Mouse (Mus musculus) neural tube, embryonic 15.5 days (tissue): ENCODE data around the gene Gm9507. TPM values are rescaled to one million over a fixed set of nuclear protein-coding genes. Genes with fewer than 3 reads are reported as not detected.

Source experiments
- ATAC-seq: fragments of 200-750 bp; cut with Nextera tagmentation; 2 replicates; pipeline ENCODE4 v1.8.0; 2017; ENCODE audit warnings: mild to moderate bottlenecking, moderate TSS enrichment, moderate library complexity; ENCODE audit not compliant: low FRiP score
- H3K27ac ChIP-seq: fragments of 300-500 bp; sonication (generic); replicated peaks from 2 replicates; pipeline ENCODE4 v1.5.1; 2015; ENCODE audit warnings: mild to moderate bottlenecking, inconsistent platforms
- H3K27me3 ChIP-seq: fragments of 300-500 bp; sonication (generic); replicated peaks from 2 replicates; pipeline ENCODE4 v1.6.1; 2015; ENCODE audit warnings: inconsistent platforms
- H3K36me3 ChIP-seq: fragments of 300-500 bp; sonication (generic); 2 replicates; pipeline ENCODE4 v1.6.1; 2015; ENCODE audit warnings: inconsistent platforms
- H3K4me1 ChIP-seq: fragments of 300-500 bp; sonication (generic); 2 replicates; pipeline ENCODE4 v1.6.1; 2015; ENCODE audit warnings: inconsistent platforms
- H3K4me2 ChIP-seq: fragments of 300-500 bp; sonication (generic); 2 replicates; pipeline ENCODE4 v1.6.1; 2015; ENCODE audit warnings: inconsistent platforms, mild to moderate bottlenecking, moderate library complexity
- H3K4me3 ChIP-seq: fragments of 300-500 bp; sonication (generic); replicated peaks from 2 replicates; pipeline ENCODE4 v1.5.1; 2015; ENCODE audit warnings: mild to moderate bottlenecking, inconsistent platforms
- H3K9ac ChIP-seq: fragments of 300-500 bp; sonication (generic); replicated peaks from 2 replicates; pipeline ENCODE4 v1.6.1; 2015; ENCODE audit warnings: mild to moderate bottlenecking, inconsistent platforms
- H3K9me3 ChIP-seq: fragments of 300-500 bp; sonication (generic); replicated peaks from 2 replicates; pipeline ENCODE4 v1.6.1; 2016; ENCODE audit warnings: inconsistent platforms
- WGBS: fragments of 180-500 bp; shearing (Covaris S2); methylation state at CpG from one replicate; pipeline ENCODE4 v1.1.7; 2015; ENCODE audit warnings: mixed read lengths; 5-methylcytosine and 5-hydroxymethylcytosine counted together
- polyA plus RNA-seq: library from polyadenylated mRNA; unstranded; fragments of >200 nt; fragmentation: Nextera tagmentation; extraction: Ambion mirVana; gene quantifications from 2 replicates; pipeline ENCODE4 v1.2.1, GENCODE M21; 2015

The Gm9507 gene
- polyA plus RNA-seq, 1 experiment from 2014 or later = not detected

- no peaks in the 10 kb centered on the region for H3K4me1 ChIP-seq
- H3K36me3 ChIP-seq = no peaks in the 10 kb centered on the region
- no peak overlapping the region for H3K4me2 ChIP-seq
- ATAC-seq = no peak
- H3K27me3 ChIP-seq = no peaks in the 10 kb centered on the region
- H3K4me3 ChIP-seq = no peak overlapping the region
- no peak overlapping the region for H3K27ac ChIP-seq
- 95% methylated on average over 1 of the region's 1 CpGs for WGBS
- no peak overlapping the region for H3K9ac ChIP-seq
- no peaks in the 10 kb centered on the region for H3K9me3 ChIP-seq
These were observed 41.9 kb downstream of the Gm9507 start for GRCm38 (mm10) chr10:77769727-77770126.

Other genes with a start within 250 kb of the Gm9507 start
- gene Pttg1ip, start 230.1 kb downstream of the Gm9507 start, polyA plus RNA-seq = 73.9 and 91.7 TPM in 2 replicates
- gene Sumo3, start 205.7 kb downstream of the Gm9507 start, polyA plus RNA-seq = 275 and 286 TPM in 2 replicates
- gene Gm49325, start 205.6 kb downstream of the Gm9507 start, polyA plus RNA-seq = 1.4 and 2.4 TPM in 2 replicates
- 77.1 and 79.6 TPM in 2 replicates for gene Ube2g2, start 189.6 kb downstream of the Gm9507 start, polyA plus RNA-seq
- 1.6 and 1.9 TPM in 2 replicates for gene Tspear, start 125.3 kb downstream of the Gm9507 start, polyA plus RNA-seq
- not detected in 2 replicates for gene Gm19402, start 121.1 kb downstream of the Gm9507 start, polyA plus RNA-seq
- gene Gm9508, start 114.6 kb downstream of the Gm9507 start, polyA plus RNA-seq = not detected in 2 replicates
- gene Gm10272, start 105.2 kb downstream of the Gm9507 start, polyA plus RNA-seq = not detected in 2 replicates
- not detected in 2 replicates for gene Gm10024, start 100.4 kb downstream of the Gm9507 start, polyA plus RNA-seq
- gene Gm10142, start 96.0 kb downstream of the Gm9507 start, polyA plus RNA-seq = not detected in 2 replicates
- not detected in 2 replicates for gene Krtap12-1, start 91.2 kb downstream of the Gm9507 start, polyA plus RNA-seq
- gene Gm10100, start 85.4 kb downstream of the Gm9507 start, polyA plus RNA-seq = not detected in 2 replicates
- gene Gm18596, start 69.2 kb downstream of the Gm9507 start, polyA plus RNA-seq = not detected in 2 replicates
- gene Gm9736, start 60.5 kb downstream of the Gm9507 start, polyA plus RNA-seq = not detected in 2 replicates
- not detected in 2 replicates for gene Gm3233, start 52.2 kb downstream of the Gm9507 start, polyA plus RNA-seq
- not detected in 2 replicates for gene Gm3238, start 40.5 kb downstream of the Gm9507 start, polyA plus RNA-seq
- not detected in 2 replicates for gene Gm7138, start 34.9 kb downstream of the Gm9507 start, polyA plus RNA-seq
- not detected in 2 replicates for gene Gm3250, start 29.3 kb downstream of the Gm9507 start, polyA plus RNA-seq
- not detected in 2 replicates for gene Gm7137, start 23.6 kb downstream of the Gm9507 start, polyA plus RNA-seq
- not detected in 2 replicates for gene Gm9639, start 16.8 kb downstream of the Gm9507 start, polyA plus RNA-seq
- gene Gm19668, start 12.7 kb downstream of the Gm9507 start, polyA plus RNA-seq = not detected in 2 replicates
- gene Gm2696, start 2.8 kb upstream of the Gm9507 start, polyA plus RNA-seq = not detected in 2 replicates
- gene Krtap10-4, start 15.3 kb upstream of the Gm9507 start, polyA plus RNA-seq = not detected in 2 replicates
- gene Krtap10-10, start 24.1 kb upstream of the Gm9507 start, polyA plus RNA-seq = not detected in 2 replicates
- gene Gm36176, start 35.0 kb upstream of the Gm9507 start, polyA plus RNA-seq = not detected in 2 replicates
- 0.20 TPM in 1 of 2 replicates, not detected in the other for gene Gm10318, start 41.0 kb upstream of the Gm9507 start, polyA plus RNA-seq
- gene Gm3285, start 50.1 kb upstream of the Gm9507 start, polyA plus RNA-seq = not detected in 2 replicates
- 19.0 and 22.8 TPM in 2 replicates for gene Lrrc3, start 90.7 kb upstream of the Gm9507 start, polyA plus RNA-seq
- gene Trpm2, start 158.7 kb upstream of the Gm9507 start, polyA plus RNA-seq = 8.1 and 9.5 TPM in 2 replicates
- gene 1810043G02Rik, start 166.7 kb upstream of the Gm9507 start, polyA plus RNA-seq = 48.5 and 51.5 TPM in 2 replicates
- gene Pfkl, start 198.2 kb upstream of the Gm9507 start, polyA plus RNA-seq = 112 and 133 TPM in 2 replicates
- 0.09 TPM in 1 of 2 replicates, not detected in the other for gene Dnmt3l, start 230.1 kb upstream of the Gm9507 start, polyA plus RNA-seq
- gene Aire, start 231.8 kb upstream of the Gm9507 start, polyA plus RNA-seq = 0.18 and 2.5 TPM in 2 replicates